Comparison of ENCODE assay signal across 8 mouse cellular contexts in the genomic region with DNA sequence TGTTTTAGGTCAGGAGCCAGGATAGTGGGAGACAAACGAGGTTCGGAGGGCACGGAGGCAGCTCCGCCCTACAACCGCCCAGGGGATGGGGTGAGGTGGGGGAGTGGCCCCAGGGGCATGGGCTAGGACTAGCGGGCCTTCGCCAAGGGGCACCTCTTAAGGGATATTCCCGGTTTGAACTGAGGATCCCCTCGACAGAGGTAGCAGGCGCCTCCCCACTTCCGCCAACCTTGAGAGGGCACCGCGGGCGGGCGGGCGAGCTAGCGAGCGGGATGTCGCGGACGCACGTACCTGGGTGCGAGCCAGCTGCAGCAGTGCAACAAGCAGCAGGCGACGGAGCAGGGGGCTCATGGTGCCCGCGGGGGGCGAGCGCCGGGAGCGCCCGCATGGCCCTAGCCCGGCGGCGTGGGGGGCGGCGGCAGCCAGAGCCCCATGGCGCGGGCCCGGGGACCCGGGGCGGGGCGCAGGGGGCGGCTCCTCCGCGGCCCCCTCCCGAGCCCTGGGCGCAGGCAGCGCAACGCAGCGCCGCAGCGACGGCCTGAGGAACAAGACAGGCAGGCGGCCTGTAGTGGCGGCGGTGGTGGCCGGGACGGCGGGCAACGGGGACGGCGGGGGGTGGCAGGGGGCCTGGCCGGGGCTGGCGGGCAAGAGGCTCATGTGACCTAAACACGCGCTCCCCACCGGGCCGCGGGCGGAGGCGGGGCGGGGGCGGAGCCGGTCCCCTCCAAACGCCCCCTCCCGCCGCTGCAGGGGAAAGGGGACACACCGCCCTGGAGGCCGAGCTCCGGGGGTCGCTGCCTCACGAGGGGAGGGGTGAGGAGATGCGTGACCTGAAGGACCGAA. TPM values are rescaled to one million over a fixed set of nuclear protein-coding genes. Genes with fewer than 3 reads are reported as not detected.
A peak's percentile ranks its signal among the peaks of the same experiment; 100 is the strongest.
DNase-seq lines count a peak whose midpoint lies in the region; ATAC-seq and TF ChIP-seq lines count a peak whose summit lies in the region.

Gene Vegfb (minus strand): TSS at position 591 of the 843 bp plus-strand sequence.

- H3K9me3 ChIP-seq in intestine, embryonic 15.5 days, result no peaks in the 10 kb centered on the region
- H3K9me3 ChIP-seq in limb, embryonic 14.5 days (ENCODE audit: control insufficient read depth, low read length), result no peaks in the 10 kb centered on the region
- H3K9me3 ChIP-seq in midbrain, embryonic 13.5 days, result no peaks in the 10 kb centered on the region
- no peaks in the 10 kb centered on the region for H3K9me3 ChIP-seq in stomach, embryonic 16.5 days (replicated peaks; ENCODE audit: control insufficient read depth, low read length)

- peak within 1 kb of the TSS; percentile 94 for H3K4me3 ChIP-seq in intestine, embryonic 15.5 days (replicated peaks)
- peak within 1 kb of the TSS; percentile 82 for H3K4me3 ChIP-seq in limb, embryonic 14.5 days (replicated peaks; ENCODE audit: low read length)
- peak within 1 kb of the TSS; percentile 81 for H3K4me3 ChIP-seq in midbrain, embryonic 13.5 days (replicated peaks)
- H3K4me3 ChIP-seq in stomach, embryonic 16.5 days (replicated peaks; ENCODE audit: low read length), result peak within 1 kb of the TSS; percentile 88

- no peak for TF ChIP-seq POLR2A in limb, embryonic 14.5 days (IDR thresholded peaks at IDR 0.05; ENCODE audit: borderline replicate concordance, extremely low read depth, insufficient read depth, insufficient read length)

- peaks cover 23% of the 10 kb centered on the region for H3K4me1 ChIP-seq in intestine, embryonic 15.5 days (replicated peaks)
- H3K4me1 ChIP-seq in limb, embryonic 14.5 days (ENCODE audit: control insufficient read depth, insufficient read depth, low read length), result peaks cover 17% of the 10 kb centered on the region
- peaks cover 27% of the 10 kb centered on the region for H3K4me1 ChIP-seq in midbrain, embryonic 13.5 days (replicated peaks)
- H3K4me1 ChIP-seq in stomach, embryonic 16.5 days (ENCODE audit: control insufficient read depth, insufficient read depth, low read length), result peaks cover 22% of the 10 kb centered on the region

- ATAC-seq in intestine, embryonic 15.5 days, result peak; percentile 73
- peak; percentile 64 for ATAC-seq in limb, embryonic 14.5 days (ENCODE audit: low FRiP score, low read depth)
- peak; percentile 67 for ATAC-seq in midbrain, embryonic 13.5 days
- peak; percentile 56 for ATAC-seq in stomach, embryonic 16.5 days (ENCODE audit: insufficient read depth, low FRiP score)

- peak within 1 kb of the TSS; percentile 87 for H3K4me2 ChIP-seq in intestine, embryonic 15.5 days (replicated peaks)
- peak within 1 kb of the TSS; percentile 83 for H3K4me2 ChIP-seq in limb, embryonic 14.5 days (replicated peaks; ENCODE audit: low read depth, low read length, severe bottlenecking)
- H3K4me2 ChIP-seq in midbrain, embryonic 13.5 days (replicated peaks), result peak within 1 kb of the TSS; percentile 93
- peak within 1 kb of the TSS; percentile 94 for H3K4me2 ChIP-seq in stomach, embryonic 16.5 days (ENCODE audit: low read depth, low read length)

- DNase-seq in layer of hippocampus, adult 8-10 months (ENCODE audit: low spot score in 2 of 2), result no peak
- no peak for DNase-seq in layer of hippocampus, adult 9-11 months
- peak; percentile 69 for DNase-seq in embryo, embryonic 10 days (ENCODE audit: low spot score)
- peak in 1 of 2 experiments; percentile 70 for DNase-seq in gastrocnemius, postnatal 4 days (ENCODE audit: low spot score in 2 of 2)
- peak; percentile 47 for DNase-seq in limb, embryonic 14.5 days (ENCODE audit: low spot score)

- peak within 1 kb of the TSS; percentile 91 for H3K9ac ChIP-seq in intestine, embryonic 15.5 days
- peak within 1 kb of the TSS; percentile 88 for H3K9ac ChIP-seq in limb, embryonic 14.5 days (ENCODE audit: low read depth, low read length, severe bottlenecking)
- peak within 1 kb of the TSS; percentile 90 for H3K9ac ChIP-seq in midbrain, embryonic 13.5 days (replicated peaks)
- H3K9ac ChIP-seq in stomach, embryonic 16.5 days (ENCODE audit: low read length), result peak within 1 kb of the TSS; percentile 98

- under 1% methylated on average over 78 of the region's 85 CpGs for WGBS in intestine, embryonic 15.5 days
- under 1% methylated on average over 34 of the region's 85 CpGs for WGBS in limb, embryonic 14.5 days
- WGBS in midbrain, embryonic 13.5 days, result 1% methylated on average over 43 of the region's 85 CpGs
- under 1% methylated on average over 73 of the region's 85 CpGs for WGBS in stomach, embryonic 16.5 days

- peak within 1 kb of the TSS; percentile 92 for H3K27ac ChIP-seq in intestine, embryonic 15.5 days
- H3K27ac ChIP-seq in limb, embryonic 14.5 days (replicated peaks; ENCODE audit: low read depth, low read length), result peak within 1 kb of the TSS; percentile 79
- H3K27ac ChIP-seq in midbrain, embryonic 13.5 days, result peak within 1 kb of the TSS; percentile 73
- H3K27ac ChIP-seq in stomach, embryonic 16.5 days (ENCODE audit: low read length), result peak within 1 kb of the TSS; percentile 82

- no peaks in the 10 kb centered on the region for H3K27me3 ChIP-seq in intestine, embryonic 15.5 days (replicated peaks)
- H3K27me3 ChIP-seq in limb, embryonic 14.5 days (ENCODE audit: control insufficient read depth, insufficient read depth, low read length), result no peaks in the 10 kb centered on the region
- no peaks in the 10 kb centered on the region for H3K27me3 ChIP-seq in midbrain, embryonic 13.5 days
- H3K27me3 ChIP-seq in stomach, embryonic 16.5 days (ENCODE audit: control insufficient read depth, insufficient read depth, low read length), result no peaks in the 10 kb centered on the region

- peaks cover 14% of the 10 kb centered on the region for H3K36me3 ChIP-seq in intestine, embryonic 15.5 days
- H3K36me3 ChIP-seq in limb, embryonic 14.5 days (ENCODE audit: control insufficient read depth, insufficient read depth, low read length), result peaks cover 28% of the 10 kb centered on the region
- peaks cover 26% of the 10 kb centered on the region for H3K36me3 ChIP-seq in midbrain, embryonic 13.5 days
- H3K36me3 ChIP-seq in stomach, embryonic 16.5 days (ENCODE audit: control insufficient read depth, insufficient read depth, low read length), result peaks cover 11% of the 10 kb centered on the region

RNA-seq across cellular contexts. Expression of gene Vegfb, which starts in this region (rescaled TPM):
- 10 to 100 TPM; 80.4 to 93.8 (median 90.1) TPM for total RNA-seq in layer of hippocampus, adult 8-10 months (2022)
- total RNA-seq in gastrocnemius, postnatal 4 days (2021), result 10 to 100 TPM; 68.0 to 73.0 TPM
- polyA plus RNA-seq in intestine, embryonic 15.5 days (2015; fragmentation: Nextera tagmentation; extraction: Ambion mirVana), result 44.0 and 46.7 TPM in 2 replicates
- polyA plus RNA-seq in limb, embryonic 14.5 days (2012; rRNA removed), result 46.7 and 55.7 TPM in 2 replicates
- polyA plus RNA-seq in limb, embryonic 14.5 days (2014; fragmentation: Nextera tagmentation; extraction: Ambion mirVana), result 44.9 and 54.5 TPM in 2 replicates
- 23.2 and 28.3 TPM in 2 replicates for polyA plus RNA-seq in midbrain, embryonic 13.5 days (2015; fragmentation: Nextera tagmentation; extraction: Ambion mirVana)
- 19.0 and 19.7 TPM in 2 replicates for polyA plus RNA-seq in stomach, embryonic 16.5 days (2015; fragmentation: Nextera tagmentation; extraction: Ambion mirVana)

Comparison
In these comparisons a context has a peak if more than half of its experiments do, and no peak if none do; other contexts are left out.
1. DNase-seq: peak in embryo, embryonic 10 days (single experiment) and limb, embryonic 14.5 days (single experiment); none in layer of hippocampus, adult 8-10 months (0 of 2) and layer of hippocampus, adult 9-11 months (single experiment).
2. Peak in every context shown above with its lines, with median percentiles within 50 percentile points of each other: ATAC-seq, H3K27ac ChIP-seq, H3K4me2 ChIP-seq, H3K4me3 ChIP-seq and H3K9ac ChIP-seq.